Mouse (Mus musculus) ovary, adult 10 weeks (tissue): Measurements from ENCODE around the gene Gm38393. TPM values are rescaled to one million over a fixed set of nuclear protein-coding genes. Genes with fewer than 3 reads are reported as not detected.

ENCODE experiments used
- polyA plus RNA-seq: library from polyadenylated mRNA; stranded (reverse); fragments of 350-450 nt; fragmentation: Illumina TruSeq; extraction: RNeasy Lipid Tissue Mini Kit (QIAGEN cat#74804); gene quantifications from one replicate; pipeline ENCODE4 v1.2.3, GENCODE M21; 2014

Gene Gm38393
- 3.4 TPM for polyA plus RNA-seq

DNA sequence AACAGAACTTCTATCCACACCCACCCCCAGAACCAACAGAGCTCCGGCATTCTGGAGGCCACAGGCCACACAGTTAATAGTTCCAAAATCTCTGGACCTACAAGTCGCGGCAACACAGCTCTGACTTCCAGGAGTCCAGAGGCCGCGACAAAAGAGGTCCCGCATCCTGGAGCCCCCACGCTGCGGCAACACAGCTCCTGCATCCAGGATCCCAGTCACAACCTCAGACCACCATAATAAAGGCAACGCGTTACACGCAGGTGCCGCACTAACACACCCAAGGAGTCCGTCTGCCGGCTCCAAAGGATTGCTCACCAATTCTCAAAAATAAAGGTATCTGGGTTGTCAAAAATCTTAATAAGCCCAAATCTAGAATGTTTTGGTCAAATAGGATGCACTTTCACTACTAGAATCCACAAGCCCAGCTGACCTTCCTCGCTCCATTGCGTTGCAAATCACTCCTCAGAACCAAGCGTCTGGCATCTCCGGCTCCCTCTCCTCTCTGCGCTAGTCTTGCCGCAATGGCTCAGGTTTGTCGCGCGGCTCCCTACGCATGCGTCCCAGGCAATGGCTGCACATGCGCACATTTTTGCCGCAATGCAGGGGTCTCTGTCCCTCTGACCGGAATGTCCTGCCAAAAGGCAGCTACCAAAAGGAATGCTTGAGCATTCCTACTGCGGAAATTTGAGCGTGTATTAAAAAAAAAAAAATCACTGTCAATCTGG is at the start of gene Gm38393, which contains the start of gene Snurf:
Gm38393 (minus strand) TSS at position 459 of the 725 bp plus-strand sequence.
Snurf (minus strand) TSS at position 444 of the 725 bp plus-strand sequence.

Other genes with a start within 250 kb of the Gm38393 start
- not detected for gene Snurf, start within 50 bp of the Gm38393 start, polyA plus RNA-seq
- gene Snrpn, start 135.2 kb upstream of the Gm38393 start, polyA plus RNA-seq = 25.0 TPM